Mouse (Mus musculus) heart, embryonic 11.5 days (tissue): ENCODE results near the gene Bst1. TPM values are rescaled to one million over a fixed set of nuclear protein-coding genes. Genes with fewer than 3 reads are reported as not detected.

Experiments used
- ATAC-seq: fragments of 200-750 bp; cut with Nextera tagmentation; replicated peaks from 2 replicates; pipeline ENCODE4 v1.8.0; 2017; ENCODE audit warnings: moderate library complexity; ENCODE audit not compliant: insufficient number of reproducible peaks, low FRiP score, low TSS enrichment
- H3K27ac ChIP-seq: fragments of 300-500 bp; sonication (generic); 2 replicates; pipeline ENCODE4 v1.5.1; 2014; ENCODE audit warnings: mild to moderate bottlenecking, low read depth, low read length
- H3K27me3 ChIP-seq: fragments of 300-500 bp; sonication (generic); 2 replicates; pipeline ENCODE4 v1.6.1; 2014; ENCODE audit warnings: mild to moderate bottlenecking, low read length, mixed read lengths; ENCODE audit not compliant: control insufficient read depth, insufficient read depth
- H3K36me3 ChIP-seq: fragments of 300-500 bp; sonication (generic); 2 replicates; pipeline ENCODE4 v1.6.1; 2014; ENCODE audit warnings: mild to moderate bottlenecking, low read length, moderate library complexity, mixed read lengths; ENCODE audit not compliant: control insufficient read depth, insufficient read depth
- H3K4me1 ChIP-seq: fragments of 300-500 bp; sonication (generic); 2 replicates; pipeline ENCODE4 v1.6.1; 2014; ENCODE audit warnings: low read length; ENCODE audit not compliant: control insufficient read depth, insufficient read depth
- H3K4me2 ChIP-seq: fragments of 300-500 bp; sonication (generic); 2 replicates; pipeline ENCODE4 v1.6.1; 2014; ENCODE audit warnings: mild to moderate bottlenecking, moderate library complexity
- H3K4me3 ChIP-seq: fragments of 300-500 bp; sonication (generic); 2 replicates; pipeline ENCODE4 v1.5.1; 2014; ENCODE audit warnings: low read depth, low read length
- H3K9ac ChIP-seq: fragments of 300-500 bp; sonication (generic); 2 replicates; pipeline ENCODE4 v1.6.1; 2014; ENCODE audit warnings: mild to moderate bottlenecking, low read depth, low read length, moderate library complexity
- H3K9me3 ChIP-seq: fragments of 300-500 bp; sonication (generic); replicated peaks from 2 replicates; pipeline ENCODE4 v1.6.1; 2016; ENCODE audit warnings: low read length; ENCODE audit not compliant: control insufficient read depth
- WGBS: fragments of 180-500 bp; shearing (Covaris S2); extraction: QIAGEN DNeasy Blood & Tissue Kit; methylation state at CpG from one replicate; pipeline ENCODE4 v1.1.7; 2014; ENCODE audit not compliant: insufficient replicate concordance; 5-methylcytosine and 5-hydroxymethylcytosine counted together
- polyA plus RNA-seq: library from polyadenylated mRNA; unstranded; fragments of >200 nt; fragmentation: Nextera tagmentation; extraction: Ambion mirVana; gene quantifications from 2 replicates; pipeline ENCODE4 v1.2.1, GENCODE M21; 2014

Bst1 gene
- polyA plus RNA-seq, 1 experiment from 2014 or later = 0.23 TPM

- Histone ChIP-seq H3K9me3 (no peaks in the 10 kb centered on the region), H3K9ac (no peak overlapping the region), H3K4me1 (peaks cover 2% of the 10 kb centered on the region; the same call in 1 of the 2 replicates), H3K27me3 (no peaks in the 10 kb centered on the region), H3K4me2 (no peak overlapping the region), H3K27ac (no peak overlapping the region), H3K36me3 (no peaks in the 10 kb centered on the region), H3K4me3 (no peak overlapping the region)
- WGBS = 48% methylated on average over 1 of the region's 1 CpGs
- no peak for ATAC-seq
These were observed 53.2 kb downstream of the Bst1 start for GRCm38 (mm10) chr5:43871845-43872244.

- no peak overlapping the region for H3K27ac ChIP-seq
- no peak overlapping the region for H3K9ac ChIP-seq
- H3K9me3 ChIP-seq = no peaks in the 10 kb centered on the region
- no peak overlapping the region for H3K4me2 ChIP-seq
- peaks cover 2% of the 10 kb centered on the region; the same call in 1 of the 2 replicates for H3K4me1 ChIP-seq
- WGBS = 62% methylated on average over 1 of the region's 1 CpGs
- ATAC-seq = no peak
- no peaks in the 10 kb centered on the region for H3K27me3 ChIP-seq
- no peaks in the 10 kb centered on the region for H3K36me3 ChIP-seq
- no peak overlapping the region for H3K4me3 ChIP-seq
These were observed 54.0 kb downstream of the Bst1 start for GRCm38 (mm10) chr5:43872652-43873051.

GRCm38 (mm10) chr5:43882034-43882433 is 63.3 kb downstream of the Bst1 start:
- H3K36me3 ChIP-seq = no peaks in the 10 kb centered on the region
- H3K4me1 ChIP-seq = no peaks in the 10 kb centered on the region
- H3K27me3 ChIP-seq = no peaks in the 10 kb centered on the region
- ATAC-seq = no peak
- no peaks in the 10 kb centered on the region for H3K9me3 ChIP-seq
- no peak overlapping the region for H3K27ac ChIP-seq
- no peak overlapping the region for H3K4me3 ChIP-seq
- H3K9ac ChIP-seq = no peak overlapping the region
- no peak overlapping the region for H3K4me2 ChIP-seq
- WGBS = 81% methylated on average over 3 of the region's 3 CpGs

- H3K4me1 ChIP-seq = no peaks in the 10 kb centered on the region
- no peaks in the 10 kb centered on the region for H3K27me3 ChIP-seq
- no peaks in the 10 kb centered on the region for H3K36me3 ChIP-seq
- 43% methylated on average over 3 of the region's 3 CpGs for WGBS
- no peak for ATAC-seq
- no peak overlapping the region for H3K4me3 ChIP-seq
- no peak overlapping the region for H3K4me2 ChIP-seq
- no peak overlapping the region for H3K9ac ChIP-seq
- H3K27ac ChIP-seq = no peak overlapping the region
- no peaks in the 10 kb centered on the region for H3K9me3 ChIP-seq
These were observed 66.6 kb downstream of the Bst1 start for GRCm38 (mm10) chr5:43885060-43885820.

GRCm38 (mm10) chr5:43892386-43892785 is 73.7 kb downstream of the Bst1 start:
- no peaks in the 10 kb centered on the region for H3K36me3 ChIP-seq
- H3K4me1 ChIP-seq = no peaks in the 10 kb centered on the region
- H3K27ac ChIP-seq = no peak overlapping the region
- H3K9me3 ChIP-seq = no peaks in the 10 kb centered on the region
- WGBS = 31% methylated on average over 1 of the region's 1 CpGs
- no peak overlapping the region for H3K4me3 ChIP-seq
- no peaks in the 10 kb centered on the region for H3K27me3 ChIP-seq
- H3K9ac ChIP-seq = no peak overlapping the region
- no peak for ATAC-seq
- no peak overlapping the region for H3K4me2 ChIP-seq

Other genes starting within 250 kb of the Bst1 start
- gene Cc2d2a, start 156.5 kb upstream of the Bst1 start, polyA plus RNA-seq = 8.3 and 8.5 TPM in 2 replicates
- gene Fbxl5, start 2.8 kb downstream of the Bst1 start, polyA plus RNA-seq = 41.8 and 49.0 TPM in 2 replicates
- 20.2 and 20.3 TPM in 2 replicates for gene Cd38, start 49.7 kb downstream of the Bst1 start, polyA plus RNA-seq
- not detected in 2 replicates for gene Gm7879, start 94.3 kb downstream of the Bst1 start, polyA plus RNA-seq
- gene Fgfbp1, start 162.9 kb downstream of the Bst1 start, polyA plus RNA-seq = not detected in 2 replicates